Mouse (Mus musculus) kidney, embryonic 14.5 days (tissue): ENCODE measurements around the gene Cpxm1. TPM values are rescaled to one million over a fixed set of nuclear protein-coding genes. Genes with fewer than 3 reads are reported as not detected.

ENCODE experiments used
- ATAC-seq: fragments of 200-750 bp; cut with Nextera tagmentation; 2 replicates; pipeline ENCODE4 v1.8.0; 2017; ENCODE audit warnings: moderate number of reproducible peaks, mild to moderate bottlenecking, moderate TSS enrichment, moderate library complexity; ENCODE audit not compliant: low FRiP score, low TSS enrichment
- H3K27ac ChIP-seq: fragments of 300-500 bp; sonication (generic); 2 replicates; pipeline ENCODE4 v1.5.1; 2014; ENCODE audit warnings: low read depth, mild to moderate bottlenecking, low read length, moderate library complexity, mixed read lengths
- H3K27me3 ChIP-seq: fragments of 300-500 bp; sonication (generic); 2 replicates; pipeline ENCODE4 v1.6.1; 2014; ENCODE audit warnings: mild to moderate bottlenecking, low read length; ENCODE audit not compliant: control insufficient read depth, insufficient read depth
- H3K36me3 ChIP-seq: fragments of 300-500 bp; sonication (generic); 2 replicates; pipeline ENCODE4 v1.6.1; 2014; ENCODE audit warnings: low read length, mixed read lengths; ENCODE audit not compliant: control insufficient read depth, insufficient read depth
- H3K4me1 ChIP-seq: fragments of 300-500 bp; sonication (generic); 2 replicates; pipeline ENCODE4 v1.6.1; 2014; ENCODE audit warnings: low read length, mixed read lengths; ENCODE audit not compliant: control insufficient read depth, insufficient read depth
- H3K4me2 ChIP-seq: fragments of 300-500 bp; sonication (generic); replicated peaks from 2 replicates; pipeline ENCODE4 v1.6.1; 2014; ENCODE audit warnings: low read depth, mild to moderate bottlenecking, low read length
- H3K4me3 ChIP-seq: fragments of 300-500 bp; sonication (generic); 2 replicates; pipeline ENCODE4 v1.5.1; 2014; ENCODE audit warnings: mild to moderate bottlenecking, low read length
- H3K9ac ChIP-seq: fragments of 300-500 bp; sonication (generic); 2 replicates; pipeline ENCODE4 v1.6.1; 2014; ENCODE audit warnings: low read depth, mild to moderate bottlenecking, low read length, moderate library complexity
- H3K9me3 ChIP-seq: fragments of 300-500 bp; sonication (generic); 2 replicates; pipeline ENCODE4 v1.6.1; 2016; ENCODE audit warnings: low read length; ENCODE audit not compliant: control insufficient read depth
- WGBS: fragments of 180-500 bp; shearing (Covaris S2); extraction: QIAGEN DNeasy Blood & Tissue Kit; methylation state at CpG from one replicate; pipeline ENCODE4 v1.1.7; 2014; 5-methylcytosine and 5-hydroxymethylcytosine counted together
- polyA plus RNA-seq: library from polyadenylated mRNA; unstranded; fragments of >200 nt; fragmentation: Nextera tagmentation; extraction: Ambion mirVana; gene quantifications from 2 replicates; pipeline ENCODE4 v1.2.1, GENCODE M21; 2014

Cpxm1 gene
- 51.6 and 63.8 TPM in 2 replicates for polyA plus RNA-seq

- H3K27me3 ChIP-seq, result no peaks in the 10 kb centered on the region
- peaks cover 13% of the 10 kb centered on the region for H3K4me1 ChIP-seq
- H3K27ac ChIP-seq, result peak within 1 kb of the TSS; percentile 68; the same call in 1 of the 2 replicates
- ATAC-seq, result peak; percentile 93
- peaks cover 24% of the 10 kb centered on the region for H3K36me3 ChIP-seq
- H3K4me3 ChIP-seq, result peak within 1 kb of the TSS; percentile 72
- H3K4me2 ChIP-seq, result peak within 1 kb of the TSS; percentile 90
- no peaks in the 10 kb centered on the region for H3K9me3 ChIP-seq
- H3K9ac ChIP-seq, result peak within 1 kb of the TSS; percentile 78
- WGBS, result under 1% methylated on average over 52 of the region's 53 CpGs
These were observed at the start of gene Cpxm1 for GRCm38 (mm10) chr2:130397186-130397985. Gene Cpxm1 (minus strand): TSS chr2:130397574.

- ATAC-seq, result no peak
- Histone ChIP-seq H3K36me3 (peaks cover 73% of the 10 kb centered on the region), H3K4me1 (no peaks in the 10 kb centered on the region), H3K4me3 (no peak overlapping the region), H3K27ac (no peak overlapping the region), H3K9me3 (no peaks in the 10 kb centered on the region), H3K27me3 (no peaks in the 10 kb centered on the region), H3K4me2 (no peak overlapping the region), H3K9ac (no peak overlapping the region)
- 86% methylated on average over 10 of the region's 10 CpGs for WGBS
These were observed 44.8 kb upstream of the Cpxm1 start for GRCm38 (mm10) chr2:130442162-130442561.

GRCm38 (mm10) chr2:130439840-130440480 is 42.6 kb upstream of the Cpxm1 start:
- Histone ChIP-seq H3K36me3 (peaks cover 75% of the 10 kb centered on the region), H3K27me3 (no peaks in the 10 kb centered on the region), H3K4me3 (no peak overlapping the region), H3K4me2 (no peak overlapping the region), H3K27ac (no peak overlapping the region), H3K4me1 (no peaks in the 10 kb centered on the region), H3K9me3 (no peaks in the 10 kb centered on the region), H3K9ac (no peak overlapping the region)
- ATAC-seq, result no peak
- 90% methylated on average over 4 of the region's 4 CpGs for WGBS

- no peaks in the 10 kb centered on the region for H3K9me3 ChIP-seq
These were observed 41.5 kb upstream of the Cpxm1 start for GRCm38 (mm10) chr2:130438861-130439260.

GRCm38 (mm10) chr2:130436769-130437168 is 39.4 kb upstream of the Cpxm1 start:
- Histone ChIP-seq H3K4me3 (no peak overlapping the region), H3K4me1 (no peaks in the 10 kb centered on the region), H3K9me3 (no peaks in the 10 kb centered on the region), H3K4me2 (no peak overlapping the region), H3K36me3 (peaks cover 55% of the 10 kb centered on the region), H3K27ac (no peak overlapping the region), H3K9ac (no peak overlapping the region), H3K27me3 (no peaks in the 10 kb centered on the region)
- WGBS, result 97% methylated on average over 1 of the region's 1 CpGs
- no peak for ATAC-seq

More at GRCm38 (mm10) chr2:130438861-130439260, 41.5 kb upstream of the Cpxm1 start:
- Histone ChIP-seq H3K4me2 (no peak overlapping the region), H3K27ac (no peak overlapping the region), H3K4me3 (no peak overlapping the region), H3K36me3 (peaks cover 69% of the 10 kb centered on the region), H3K9ac (no peak overlapping the region), H3K4me1 (no peaks in the 10 kb centered on the region), H3K27me3 (no peaks in the 10 kb centered on the region)
- WGBS, result 88% methylated on average over 3 of the region's 3 CpGs
- no peak for ATAC-seq

- Histone ChIP-seq H3K4me1 (0 out of 2 replicates have a peak, but pooled peaks cover 6% of the 10 kb centered on the region), H3K27ac (no peak overlapping the region), H3K4me2 (no peak overlapping the region), H3K27me3 (no peaks in the 10 kb centered on the region), H3K9me3 (no peaks in the 10 kb centered on the region), H3K9ac (no peak overlapping the region), H3K4me3 (no peak overlapping the region), H3K36me3 (peaks cover 21% of the 10 kb centered on the region)
- WGBS, result 23% methylated on average over 4 of the region's 4 CpGs
- peak; percentile 71 for ATAC-seq
These were observed 35.8 kb upstream of the Cpxm1 start for GRCm38 (mm10) chr2:130433152-130433551.

GRCm38 (mm10) chr2:130432157-130432556 is 34.8 kb upstream of the Cpxm1 start:
- Histone ChIP-seq H3K4me1 (0 out of 2 replicates have a peak, but pooled peaks cover 6% of the 10 kb centered on the region), H3K36me3 (peaks cover 11% of the 10 kb centered on the region), H3K9me3 (no peaks in the 10 kb centered on the region), H3K27me3 (no peaks in the 10 kb centered on the region), H3K4me3 (no peak overlapping the region), H3K9ac (no peak overlapping the region), H3K27ac (no peak overlapping the region), H3K4me2 (no peak overlapping the region)
- WGBS, result 86% methylated on average over 3 of the region's 3 CpGs
- ATAC-seq, result no peak

- H3K9me3 ChIP-seq, result no peaks in the 10 kb centered on the region
- H3K4me2 ChIP-seq, result no peak overlapping the region
- no peak overlapping the region for H3K4me3 ChIP-seq
- ATAC-seq, result no peak
- H3K4me1 ChIP-seq, result 0 out of 2 replicates have a peak, but pooled peaks cover 6% of the 10 kb centered on the region
- peaks cover 9% of the 10 kb centered on the region for H3K36me3 ChIP-seq
- H3K27me3 ChIP-seq, result no peaks in the 10 kb centered on the region
- H3K27ac ChIP-seq, result peak overlapping the region; percentile 57; the same call in 1 of the 2 replicates
- no peak overlapping the region for H3K9ac ChIP-seq
- 65% methylated on average over 3 of the region's 3 CpGs for WGBS
These were observed 33.1 kb upstream of the Cpxm1 start for GRCm38 (mm10) chr2:130430484-130430883.

- peaks cover 11% of the 10 kb centered on the region; the same call in 1 of the 2 replicates for H3K4me1 ChIP-seq
- H3K9ac ChIP-seq, result no peak overlapping the region
- no peak overlapping the region for H3K4me2 ChIP-seq
- no peaks in the 10 kb centered on the region for H3K27me3 ChIP-seq
- H3K9me3 ChIP-seq, result no peaks in the 10 kb centered on the region
- H3K27ac ChIP-seq, result peak overlapping the region; percentile 57
- no peak overlapping the region for H3K4me3 ChIP-seq
- ATAC-seq, result peak; percentile 60; the same call in 1 of the 2 replicates
- peaks cover 9% of the 10 kb centered on the region for H3K36me3 ChIP-seq
- WGBS, result 24% methylated on average over 2 of the region's 2 CpGs
These were observed 32.5 kb upstream of the Cpxm1 start for GRCm38 (mm10) chr2:130429851-130430250.
